Mouse (Mus musculus) G1E (cell line): ENCODE results near the gene Scgb2b19. TPM values are rescaled to one million over a fixed set of nuclear protein-coding genes. Genes with fewer than 3 reads are reported as not detected.
"Not testable (repeated sequence)": the region's sequence is repeated elsewhere in the genome, so short reads cannot be mapped to it uniquely, and the experiment has no call there.

Source experiments
- ATAC-seq: 2 replicates; pipeline ENCODE4 v1.8.0; 2016; ENCODE audit warnings: mild to moderate bottlenecking; ENCODE audit not compliant: insufficient number of reproducible peaks, poor library complexity, low FRiP score, severe bottlenecking; ENCODE audit errors: extremely low read depth
- DNase-seq: peaks from one replicate; pipeline ENCODE4 v3.0.0; 2012; ENCODE audit warnings: low spot score
- H3K27me3 ChIP-seq: 2 replicates; pipeline ENCODE4 v1.6.1; 2012; ENCODE audit warnings: mild to moderate bottlenecking, low read length, inconsistent platforms; ENCODE audit not compliant: insufficient read depth
- H3K36me3 ChIP-seq: replicated peaks from 2 replicates; pipeline ENCODE3; 2012; ENCODE audit warnings: mild to moderate bottlenecking, inconsistent platforms
- H3K4me1 ChIP-seq: 2 replicates; pipeline ENCODE4 v1.6.1; 2012; ENCODE audit warnings: low read depth, low read length, inconsistent platforms, mixed read lengths; ENCODE audit not compliant: insufficient read depth
- H3K4me3 ChIP-seq: 2 replicates; pipeline ENCODE4 v1.5.1; 2012; ENCODE audit warnings: low read depth, mild to moderate bottlenecking, inconsistent platforms, low read length, moderate library complexity, mixed read lengths
- H3K9me3 ChIP-seq: replicated peaks from 2 replicates; pipeline ENCODE4 v1.6.1; 2012; ENCODE audit warnings: inconsistent platforms
- polyA plus RNA-seq: library from polyadenylated mRNA; stranded (reverse); fragments of >175 nt; gene quantifications from 2 replicates; pipeline ENCODE4 v1.2.3, GENCODE M21; 2012
- total RNA-seq, 2 experiments: library from RNA; stranded (forward) in 1 of 2; stranded (reverse) in 1 of 2; fragments of 200-1000 nt in 1 of 2; fragments of >200 nt in 1 of 2; fragmentation: Nextera tagmentation in 1 of 2; gene quantifications; 2 replicates each; pipeline ENCODE4 v1.2.3; 2014 to 2017

Scgb2b19 gene
- not detected in 2 replicates for total RNA-seq (2014; fragmentation: Nextera tagmentation)
- total RNA-seq (2017): not detected in 2 replicates
- polyA plus RNA-seq: not detected in 2 replicates

DNA sequence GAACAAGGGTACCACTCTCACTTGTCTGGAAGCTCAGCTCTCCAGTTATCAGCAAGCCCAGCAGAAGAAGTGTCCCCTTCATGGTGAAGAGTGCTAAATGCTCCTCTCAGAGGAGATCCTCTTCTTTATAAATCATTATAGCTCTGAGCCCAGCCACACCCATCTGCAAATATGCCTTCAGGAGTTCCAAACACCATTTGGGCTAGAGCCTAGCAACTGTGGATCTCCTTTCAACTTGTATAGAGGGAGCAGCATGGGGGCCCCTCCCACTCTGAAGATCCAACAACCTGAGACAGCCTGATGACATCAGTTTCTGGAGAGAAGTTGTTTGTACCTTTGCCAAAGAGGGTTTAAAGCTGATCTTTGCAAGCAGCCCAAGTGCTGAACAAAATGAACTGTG lies at the start of gene Scgb2b19:
Gene Scgb2b19, minus strand, starts transcription at position 101 of the 400 bp plus-strand sequence.
- H3K4me3 ChIP-seq, H3K4me1 ChIP-seq, H3K36me3 ChIP-seq, H3K9me3 ChIP-seq, H3K27me3 ChIP-seq, ATAC-seq, DNase-seq: not testable (repeated sequence)

- not testable (repeated sequence) for H3K27me3 ChIP-seq, H3K4me3 ChIP-seq, H3K36me3 ChIP-seq, H3K9me3 ChIP-seq, DNase-seq, ATAC-seq, H3K4me1 ChIP-seq
These were observed 6.9 kb upstream of the Scgb2b19 start, which contains the start of gene Scgb1b19 for GRCm38 (mm10) chr7:33286991-33287390. TSS of gene Scgb1b19 (plus strand) at chr7:33287291.

Other genes with a start within 250 kb of the Scgb2b19 start
- gene Scgb2b17, start 223.8 kb downstream of the Scgb2b19 start, total RNA-seq (2014; fragmentation: Nextera tagmentation): not detected in 2 replicates
- not detected in 2 replicates for gene Scgb2b17, start 223.8 kb downstream of the Scgb2b19 start, total RNA-seq (2017)
- gene Scgb2b17, start 223.8 kb downstream of the Scgb2b19 start, polyA plus RNA-seq: not detected in 2 replicates
- gene Scgb1b17, start 216.9 kb downstream of the Scgb2b19 start, total RNA-seq (2014; fragmentation: Nextera tagmentation): not detected in 2 replicates
- not detected in 2 replicates for gene Scgb1b17, start 216.9 kb downstream of the Scgb2b19 start, total RNA-seq (2017)
- not detected in 2 replicates for gene Scgb1b17, start 216.9 kb downstream of the Scgb2b19 start, polyA plus RNA-seq
- gene Scgb2b18, start 106.5 kb downstream of the Scgb2b19 start, total RNA-seq (2014; fragmentation: Nextera tagmentation): not detected in 2 replicates
- gene Scgb2b18, start 106.5 kb downstream of the Scgb2b19 start, total RNA-seq (2017): not detected in 2 replicates
- gene Scgb2b18, start 106.5 kb downstream of the Scgb2b19 start, polyA plus RNA-seq: not detected in 2 replicates
- gene Scgb1b18, start 94.8 kb downstream of the Scgb2b19 start, total RNA-seq (2014; fragmentation: Nextera tagmentation): not detected in 2 replicates
- not detected in 2 replicates for gene Scgb1b18, start 94.8 kb downstream of the Scgb2b19 start, total RNA-seq (2017)
- not detected in 2 replicates for gene Scgb1b18, start 94.8 kb downstream of the Scgb2b19 start, polyA plus RNA-seq
- not detected in 2 replicates for gene Scgb1b19, start 7.0 kb upstream of the Scgb2b19 start, total RNA-seq (2014; fragmentation: Nextera tagmentation)
- not detected in 2 replicates for gene Scgb1b19, start 7.0 kb upstream of the Scgb2b19 start, total RNA-seq (2017)
- gene Scgb1b19, start 7.0 kb upstream of the Scgb2b19 start, polyA plus RNA-seq: not detected in 2 replicates
- not detected in 2 replicates for gene Scgb2b20, start 86.0 kb upstream of the Scgb2b19 start, total RNA-seq (2014; fragmentation: Nextera tagmentation)
- gene Scgb2b20, start 86.0 kb upstream of the Scgb2b19 start, total RNA-seq (2017): not detected in 2 replicates
- not detected in 2 replicates for gene Scgb2b20, start 86.0 kb upstream of the Scgb2b19 start, polyA plus RNA-seq
- gene Scgb1b20, start 92.9 kb upstream of the Scgb2b19 start, total RNA-seq (2014; fragmentation: Nextera tagmentation): not detected in 2 replicates
- gene Scgb1b20, start 92.9 kb upstream of the Scgb2b19 start, total RNA-seq (2017): not detected in 2 replicates
- gene Scgb1b20, start 92.9 kb upstream of the Scgb2b19 start, polyA plus RNA-seq: not detected in 2 replicates
- not detected in 2 replicates for gene Scgb2b21, start 240.1 kb upstream of the Scgb2b19 start, total RNA-seq (2014; fragmentation: Nextera tagmentation)
- 0.60 TPM in 1 of 2 replicates, not detected in the other for gene Scgb2b21, start 240.1 kb upstream of the Scgb2b19 start, total RNA-seq (2017)
- gene Scgb2b21, start 240.1 kb upstream of the Scgb2b19 start, polyA plus RNA-seq: not detected in 2 replicates